Mouse (Mus musculus) testis, postnatal 10 days (tissue): ENCODE data around the gene Mslnl.
"Not testable (repeated sequence)": the region's sequence is repeated elsewhere in the genome, so short reads cannot be mapped to it uniquely, and the experiment has no call there.

Experiments
- DNase-seq: peaks from one replicate; pipeline ENCODE4 v3.0.0; 2021; ENCODE audit warnings: low spot score

The Mslnl gene

GRCm38 (mm10) chr17:25735745-25736144, at the start of gene Mslnl:
Gene Mslnl, plus strand, starts transcription at chr17:25736042.
- DNase-seq, result no peak

- no peak for DNase-seq
These were observed 49.5 kb upstream of the Mslnl start for GRCm38 (mm10) chr17:25686323-25686722.

GRCm38 (mm10) chr17:25688922-25689321, 46.9 kb upstream of the Mslnl start:
- DNase-seq, result no peak

- no peak for DNase-seq
These were observed 39.6 kb upstream of the Mslnl start for GRCm38 (mm10) chr17:25696263-25696662.

- peak; percentile 84 for DNase-seq
These were observed 37.4 kb upstream of the Mslnl start for GRCm38 (mm10) chr17:25698446-25698845.

- no peak for DNase-seq
These were observed 34.9 kb upstream of the Mslnl start for GRCm38 (mm10) chr17:25700863-25701496.

GRCm38 (mm10) chr17:25709994-25710393, 25.8 kb upstream of the Mslnl start:
- no peak for DNase-seq

- DNase-seq, result no peak
These were observed 24.7 kb upstream of the Mslnl start for GRCm38 (mm10) chr17:25711136-25711535.

GRCm38 (mm10) chr17:25715627-25716026, 20.2 kb upstream of the Mslnl start:
- no peak for DNase-seq

- DNase-seq, result peak; percentile 57
These were observed 19.7 kb upstream of the Mslnl start for GRCm38 (mm10) chr17:25716130-25716529.

GRCm38 (mm10) chr17:25716711-25717637, 18.9 kb upstream of the Mslnl start, which contains the start of gene Gng13:
Gene Gng13, plus strand, starts transcription at chr17:25717171.
- DNase-seq, result peak; percentile 64

GRCm38 (mm10) chr17:25717691-25718090, 18.2 kb upstream of the Mslnl start:
- no peak for DNase-seq

- no peak for DNase-seq
These were observed 14.4 kb upstream of the Mslnl start for GRCm38 (mm10) chr17:25721476-25721875.

GRCm38 (mm10) chr17:25723470-25723869, 12.4 kb upstream of the Mslnl start:
- no peak for DNase-seq

GRCm38 (mm10) chr17:25723919-25724318, 11.9 kb upstream of the Mslnl start:
- DNase-seq, result no peak

- DNase-seq, result no peak
These were observed 10.6 kb upstream of the Mslnl start for GRCm38 (mm10) chr17:25725264-25725663.

- peak; percentile 99 for DNase-seq
These were observed 8.4 kb upstream of the Mslnl start, which contains the start of the genes Chtf18 and Rpusd1 for GRCm38 (mm10) chr17:25727265-25728008. Gene Chtf18, minus strand, starts transcription at chr17:25727419. Gene Rpusd1, plus strand, starts transcription at chr17:25727670.

GRCm38 (mm10) chr17:25728009-25728270, 7.9 kb upstream of the Mslnl start:
- no peak for DNase-seq

GRCm38 (mm10) chr17:25732082-25732481, 3.8 kb upstream of the Mslnl start:
- DNase-seq, result peak; percentile 93

GRCm38 (mm10) chr17:25735246-25735645, 596 bp upstream of the Mslnl start:
- DNase-seq, result no peak

- DNase-seq, result no peak
These were observed 3.0 kb downstream of the Mslnl start for GRCm38 (mm10) chr17:25738861-25739260.

- not testable (repeated sequence) for DNase-seq
These were observed 5.6 kb downstream of the Mslnl start for GRCm38 (mm10) chr17:25741471-25741870.

- peak; percentile 69 for DNase-seq
These were observed 8.0 kb downstream of the Mslnl start for GRCm38 (mm10) chr17:25743831-25744230.
